Mouse (Mus musculus) megakaryocyte, adult 5-6 weeks (primary cell): ENCODE data around the gene Mroh7. TPM values are rescaled to one million over a fixed set of nuclear protein-coding genes. Genes with fewer than 3 reads are reported as not detected.
"Not testable (repeated sequence)": the region's sequence is repeated elsewhere in the genome, so short reads cannot be mapped to it uniquely, and the experiment has no call there.

Source experiments
- ATAC-seq: 2 replicates; pipeline ENCODE4 v1.8.0; 2016; ENCODE audit warnings: mild to moderate bottlenecking, inconsistent platforms; ENCODE audit not compliant: poor library complexity, severe bottlenecking
- total RNA-seq, 2 experiments: library from RNA; stranded (forward) in 1 of 2; stranded (reverse) in 1 of 2; fragments of 153-499, 151-499 nt in 1 of 2; fragments of 221-1000, 200-1000 nt in 1 of 2; gene quantifications; 2 replicates each; pipeline versions ENCODE4 v1.2.3 to v1.2.4; 2015 to 2017

Gene Mroh7
- total RNA-seq (2015) (0.13 TPM in 1 of 2 replicates, not detected in the other), total RNA-seq (2017) (not detected in 2 replicates)

- ATAC-seq, result no peak
Measured at GRCm38 (mm10) chr4:106730814-106731213, at the start of gene Mroh7. Gene Mroh7, minus strand, starts transcription at chr4:106730925.

DNA sequence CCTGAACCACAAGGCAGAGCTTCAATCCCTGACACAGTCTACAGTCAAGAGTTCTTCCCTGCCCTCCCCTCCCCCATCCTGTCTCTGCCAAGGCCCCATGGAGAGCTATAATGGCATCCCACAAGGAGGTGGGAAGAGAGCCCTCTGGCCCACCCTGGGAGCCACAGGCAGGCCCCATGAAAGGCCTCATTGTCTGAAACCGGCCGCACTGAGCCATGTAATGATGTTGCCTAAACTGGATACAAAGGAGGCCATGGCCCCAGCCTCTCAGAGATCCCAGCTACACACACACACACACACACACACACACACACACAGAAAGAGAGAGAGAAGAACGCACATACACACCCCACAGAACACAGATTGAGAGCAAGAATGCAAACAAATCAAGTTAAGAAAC, 49.3 kb upstream of the Mroh7 start:
- ATAC-seq, result no peak

DNA sequence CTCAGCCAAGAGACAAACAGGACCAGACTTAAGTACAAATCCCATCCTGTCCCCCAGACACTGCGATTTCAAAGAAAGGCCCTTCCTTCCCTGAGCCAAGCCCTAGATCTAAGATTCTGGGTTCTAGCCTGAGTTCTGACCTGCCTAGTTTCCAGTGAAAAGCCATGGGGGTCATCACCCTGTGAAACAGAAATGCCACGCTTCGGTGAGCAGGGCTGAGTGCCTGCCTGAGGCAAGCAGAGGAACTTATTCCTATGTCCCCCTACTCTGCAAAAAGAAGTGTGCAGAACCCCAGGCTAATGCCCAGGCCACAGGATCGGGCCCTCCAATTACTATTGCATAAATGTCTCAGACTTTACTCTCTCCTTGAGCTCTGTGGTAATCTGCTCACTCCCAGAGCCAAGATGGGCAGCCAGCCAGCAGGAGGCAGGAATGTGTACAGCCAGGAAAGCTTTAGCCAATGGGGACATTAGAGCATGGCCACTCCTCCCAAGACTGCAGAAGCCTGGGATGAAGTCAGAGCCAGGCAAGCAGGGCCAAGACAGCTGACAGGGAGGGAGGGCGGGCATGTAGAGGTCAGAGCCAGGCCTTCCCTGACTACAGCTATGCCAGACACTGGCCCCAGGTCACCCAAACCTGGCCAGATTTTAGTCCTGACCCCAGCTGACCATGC, 47.5 kb upstream of the Mroh7 start:
- no peak for ATAC-seq

- ATAC-seq, result no peak
Measured at GRCm38 (mm10) chr4:106776998-106777397, 46.3 kb upstream of the Mroh7 start.

GRCm38 (mm10) chr4:106775767-106776166, 45.0 kb upstream of the Mroh7 start:
- not testable (repeated sequence) for ATAC-seq

- ATAC-seq, result no peak
Measured at GRCm38 (mm10) chr4:106772558-106772957, 41.8 kb upstream of the Mroh7 start.

- no peak for ATAC-seq
Measured at GRCm38 (mm10) chr4:106769306-106769705, 38.6 kb upstream of the Mroh7 start.

DNA sequence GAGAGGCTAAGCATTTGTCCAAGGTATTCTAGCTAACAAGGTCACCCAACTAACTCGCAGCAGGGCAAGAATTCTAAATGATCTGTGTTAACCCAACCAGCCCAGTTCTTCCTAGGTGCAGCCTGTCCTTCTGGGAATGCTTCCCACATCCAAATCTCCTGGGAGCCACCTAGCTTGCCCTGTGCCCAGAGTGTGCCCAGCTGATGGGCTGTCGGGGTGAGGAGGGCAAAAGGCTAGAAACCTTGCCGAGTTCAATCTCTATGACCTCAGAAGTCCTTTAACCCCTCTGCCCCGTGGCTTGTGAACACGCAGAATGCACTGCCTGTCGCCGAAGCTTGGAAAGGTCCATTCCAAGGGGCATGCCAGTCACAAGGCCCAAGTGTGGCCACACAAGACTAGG, 33.4 kb upstream of the Mroh7 start:
- no peak for ATAC-seq

DNA sequence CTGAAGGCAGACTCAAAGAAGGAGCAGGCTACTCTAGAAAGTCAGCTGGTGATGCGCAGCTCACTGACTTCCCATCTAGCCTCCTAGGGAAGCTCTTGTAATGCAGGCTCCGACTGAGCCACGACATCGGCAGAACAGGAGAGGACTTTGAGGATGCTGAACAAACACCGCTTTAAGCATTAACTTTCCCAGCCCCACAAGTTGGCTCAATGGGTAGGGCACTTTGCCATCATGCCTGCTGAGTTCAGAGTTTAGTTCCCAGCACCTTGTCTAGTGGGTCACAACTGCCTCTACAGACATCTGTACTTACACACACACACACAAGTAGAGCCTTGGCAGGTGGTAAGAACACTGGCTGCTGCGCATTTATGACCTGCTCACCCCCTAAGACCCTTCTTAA, 21.0 kb upstream of the Mroh7 start:
- no peak for ATAC-seq

- peak; percentile 34 for ATAC-seq
Measured at GRCm38 (mm10) chr4:106749699-106750098, 19.0 kb upstream of the Mroh7 start.

GRCm38 (mm10) chr4:106747001-106747580, 16.4 kb upstream of the Mroh7 start:
- no peak for ATAC-seq

GRCm38 (mm10) chr4:106745862-106746261, 15.1 kb upstream of the Mroh7 start:
- ATAC-seq, result no peak

GRCm38 (mm10) chr4:106737904-106738303, 7.2 kb upstream of the Mroh7 start:
- ATAC-seq, result no peak

DNA sequence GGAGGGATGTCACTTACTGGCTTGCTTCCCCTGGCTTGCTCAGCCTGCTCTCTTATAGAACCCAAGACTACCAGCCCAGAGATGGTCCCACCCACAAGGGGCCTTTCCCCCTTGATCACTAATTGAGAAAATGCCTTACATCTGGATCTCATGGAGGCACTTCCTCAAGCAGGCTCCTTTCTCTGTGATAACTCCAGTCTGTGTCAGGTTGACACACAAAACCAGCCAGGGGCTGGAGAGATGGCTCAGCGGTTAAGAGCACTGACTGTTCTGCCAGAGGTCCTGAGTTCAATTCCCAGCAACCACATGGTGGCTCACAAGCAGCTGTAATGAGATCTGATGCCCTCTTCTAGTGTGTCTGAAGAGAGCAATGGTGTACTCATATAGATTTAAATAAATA, 6.2 kb upstream of the Mroh7 start:
- ATAC-seq, result not testable (repeated sequence)

- no peak for ATAC-seq
Measured at GRCm38 (mm10) chr4:106733636-106734035, 2.9 kb upstream of the Mroh7 start, which contains the start of gene Fam151a. Gene Fam151a, plus strand, starts transcription at chr4:106733889.

DNA sequence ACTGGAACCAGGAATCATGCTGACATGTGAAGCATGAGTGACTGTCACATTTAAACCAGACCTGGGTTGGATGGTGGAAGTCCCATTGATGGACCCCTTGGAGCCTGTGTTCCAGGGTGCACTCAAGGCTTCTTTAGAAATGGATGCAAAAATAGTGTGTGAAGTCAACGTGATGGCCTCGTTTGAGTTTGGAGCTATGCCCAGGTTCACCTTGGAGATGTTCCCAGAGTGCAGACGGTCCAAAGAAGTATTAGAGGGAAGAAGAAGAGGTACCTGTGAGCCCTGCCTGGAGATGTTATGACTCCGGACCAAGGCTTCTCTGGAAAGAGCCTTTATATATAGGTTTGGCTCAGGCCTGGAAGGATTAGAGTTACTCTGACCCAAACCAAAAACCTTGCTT, 10.1 kb downstream of the Mroh7 start:
- no peak for ATAC-seq

DNA sequence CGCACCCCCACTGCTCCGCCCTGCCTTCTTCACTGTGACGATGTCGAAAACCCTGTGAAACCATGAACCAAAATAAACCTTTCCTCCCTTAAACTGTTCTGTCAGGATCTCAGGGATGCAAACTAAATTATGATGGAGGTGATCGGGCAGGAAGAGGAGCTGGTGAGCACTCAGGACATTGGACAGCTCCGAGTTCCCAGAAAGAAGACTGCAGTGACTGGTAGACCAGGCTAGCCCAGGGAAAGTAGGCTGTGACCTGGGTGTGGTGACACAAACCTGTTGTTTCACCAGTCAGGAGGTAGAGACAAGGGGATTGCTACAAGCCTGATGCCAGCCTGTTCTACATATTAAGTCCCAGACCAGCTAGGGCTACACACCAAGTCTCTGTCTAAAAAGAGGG, 17.1 kb downstream of the Mroh7 start:
- no peak for ATAC-seq

GRCm38 (mm10) chr4:106708408-106708807, 22.3 kb downstream of the Mroh7 start:
- peak; percentile 77 for ATAC-seq

- no peak for ATAC-seq
Measured at GRCm38 (mm10) chr4:106707957-106708356, 22.8 kb downstream of the Mroh7 start.

DNA sequence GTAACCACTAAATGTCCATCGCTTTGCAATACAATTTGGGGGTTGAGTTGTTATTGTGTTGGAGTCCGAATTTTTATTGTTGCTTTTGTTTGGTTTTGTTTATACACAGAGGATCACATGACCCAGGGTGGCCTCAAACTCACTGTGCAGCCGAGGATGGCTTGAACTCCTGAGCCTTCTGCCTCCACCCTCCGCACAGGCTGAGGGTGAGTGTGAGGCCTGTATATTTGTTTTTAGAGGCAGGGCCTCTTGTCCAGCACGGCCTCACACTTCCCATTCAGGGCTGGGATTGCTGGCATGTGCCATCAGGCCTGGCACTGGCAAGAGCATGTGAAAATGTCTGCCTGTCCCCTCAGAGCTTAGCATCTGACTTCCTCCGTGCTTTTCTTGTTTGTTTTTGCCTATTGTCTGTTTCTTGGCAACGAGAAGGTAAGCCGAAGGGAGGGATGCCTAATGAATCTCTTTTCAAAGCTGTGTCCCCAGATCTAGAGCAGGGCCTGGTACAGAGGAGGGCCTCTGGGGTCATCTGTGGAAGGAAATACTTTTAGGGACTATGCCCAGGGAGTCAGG, 25.5 kb downstream of the Mroh7 start:
- ATAC-seq, result no peak

GRCm38 (mm10) chr4:106704416-106704815, 26.3 kb downstream of the Mroh7 start:
- no peak for ATAC-seq

DNA sequence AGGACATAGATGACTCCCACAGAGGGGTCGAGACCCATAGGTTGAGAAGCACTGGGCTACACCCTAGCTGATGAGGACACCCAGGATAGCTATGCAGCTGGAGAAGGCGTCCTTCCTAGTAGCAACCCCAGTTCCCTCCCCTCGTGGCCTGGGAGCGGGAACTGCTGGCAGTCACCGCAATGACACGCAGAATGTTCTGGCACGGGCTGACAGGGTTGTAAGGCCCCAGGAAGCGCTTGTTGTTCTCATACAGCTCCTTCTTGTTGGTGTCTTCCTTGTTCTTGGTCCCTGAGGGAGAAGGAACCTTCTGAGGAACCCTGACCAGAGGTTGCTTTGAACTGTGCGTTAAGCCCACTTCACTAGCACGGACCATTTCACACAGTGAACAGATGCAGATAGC, 26.8 kb downstream of the Mroh7 start:
- ATAC-seq, result no peak
